9 mouse cellular contexts compared by ENCODE assay signal in genomic region chr3:22115221-22115620, GRCm38 (mm10). TPM values are rescaled to one million over a fixed set of nuclear protein-coding genes. Genes with fewer than 3 reads are reported as not detected.
DNase-seq lines count a peak whose midpoint lies in the region; ATAC-seq lines count a peak whose summit lies in the region.
"Had no signal": no experiment of that assay in that cellular context is flagged by ENCODE, and none has a peak within 500 bp of the region (broad histone marks: within the 10 kb centered on the region; RNA-seq: fewer than 3 reads in every experiment).

No protein-coding gene starts in this region.

- no peak overlapping the region for H3K4me3 ChIP-seq in heart, embryonic 11.5 days (ENCODE audit: low read depth, low read length)
- no peak overlapping the region for H3K4me3 ChIP-seq in hindbrain, embryonic 14.5 days (replicated peaks; ENCODE audit: low read length)
- no peak overlapping the region for H3K4me3 ChIP-seq in midbrain, embryonic 12.5 days

- no peak overlapping the region for H3K4me2 ChIP-seq in heart, embryonic 11.5 days
- no peak overlapping the region for H3K4me2 ChIP-seq in hindbrain, embryonic 14.5 days (replicated peaks)
- H3K4me2 ChIP-seq in midbrain, embryonic 12.5 days (replicated peaks) = no peak overlapping the region

- no peak overlapping the region for H3K27ac ChIP-seq in heart, embryonic 11.5 days (ENCODE audit: low read depth, low read length)
- H3K27ac ChIP-seq in hindbrain, embryonic 14.5 days = no peak overlapping the region
- H3K27ac ChIP-seq in midbrain, embryonic 12.5 days (replicated peaks) = no peak overlapping the region

- 0 out of 2 replicates have a peak, but pooled peaks cover 2% of the 10 kb centered on the region for H3K9me3 ChIP-seq in heart, embryonic 11.5 days (replicated peaks; ENCODE audit: control insufficient read depth, low read length)
- 0 out of 2 replicates have a peak, but pooled peaks cover 5% of the 10 kb centered on the region for H3K9me3 ChIP-seq in hindbrain, embryonic 14.5 days (ENCODE audit: control insufficient read depth, low read length)
- H3K9me3 ChIP-seq in midbrain, embryonic 12.5 days = peaks cover 6% of the 10 kb centered on the region; the same call in 1 of the 2 replicates

- 27% methylated on average over 2 of the region's 2 CpGs for WGBS in heart, embryonic 11.5 days (ENCODE audit: insufficient replicate concordance)
- WGBS in hindbrain, embryonic 14.5 days = 36% methylated on average over 2 of the region's 2 CpGs
- 43% methylated on average over 2 of the region's 2 CpGs for WGBS in midbrain, embryonic 12.5 days

- DNase-seq in heart, adult 18-20 months = no peak
- DNase-seq in B cell, adult 2 months = peak; percentile 25 to 29
- no peak for DNase-seq in hindbrain, embryonic 14.5 days (ENCODE audit: low spot score)
- no peak for DNase-seq in frontal cortex, adult 2 months (ENCODE audit: extremely low spot score in 1 of 2, low spot score in 1 of 2)
- no peak for DNase-seq in layer of hippocampus, adult 8-10 months (ENCODE audit: low spot score in 2 of 2)
- no peak for DNase-seq in urinary bladder, postnatal 10 days (ENCODE audit: low spot score)
- DNase-seq: layer of hippocampus, postnatal 36 days had no signal

- 0 out of 2 replicates have a peak, but pooled peaks cover 2% of the 10 kb centered on the region for H3K36me3 ChIP-seq in heart, embryonic 11.5 days (ENCODE audit: control insufficient read depth, insufficient read depth, low read length)
- H3K36me3 ChIP-seq in hindbrain, embryonic 14.5 days (replicated peaks; ENCODE audit: control insufficient read depth, insufficient read depth) = no peaks in the 10 kb centered on the region
- no peaks in the 10 kb centered on the region for H3K36me3 ChIP-seq in midbrain, embryonic 12.5 days

- H3K27me3 ChIP-seq in heart, embryonic 11.5 days (ENCODE audit: control insufficient read depth, insufficient read depth, low read length) = no peaks in the 10 kb centered on the region
- no peaks in the 10 kb centered on the region for H3K27me3 ChIP-seq in hindbrain, embryonic 14.5 days (ENCODE audit: control insufficient read depth, insufficient read depth, low read length)
- no peaks in the 10 kb centered on the region for H3K27me3 ChIP-seq in midbrain, embryonic 12.5 days

- no peak overlapping the region for H3K9ac ChIP-seq in heart, embryonic 11.5 days (ENCODE audit: low read depth, low read length)
- no peak overlapping the region for H3K9ac ChIP-seq in hindbrain, embryonic 14.5 days
- H3K9ac ChIP-seq in midbrain, embryonic 12.5 days (replicated peaks) = no peak overlapping the region

- H3K4me1 ChIP-seq in heart, embryonic 11.5 days (ENCODE audit: control insufficient read depth, insufficient read depth, low read length) = peaks cover 9% of the 10 kb centered on the region; the same call in 1 of the 2 replicates
- peaks cover 4% of the 10 kb centered on the region; the same call in 1 of the 2 replicates for H3K4me1 ChIP-seq in hindbrain, embryonic 14.5 days (replicated peaks; ENCODE audit: control insufficient read depth, insufficient read depth, low read length)
- H3K4me1 ChIP-seq in midbrain, embryonic 12.5 days = peaks cover 3% of the 10 kb centered on the region; the same call in 1 of the 2 replicates

- ATAC-seq in heart, embryonic 11.5 days (replicated peaks; ENCODE audit: insufficient number of reproducible peaks, low FRiP score, low TSS enrichment) = peak; percentile 46
- ATAC-seq in hindbrain, embryonic 14.5 days (ENCODE audit: low FRiP score) = peak; percentile 48; the same call in 1 of the 2 replicates
- peak; percentile 52 for ATAC-seq in midbrain, embryonic 12.5 days (ENCODE audit: low FRiP score, low read depth)

RNA-seq across cellular contexts. Expression of gene Tbl1xr1, which starts 38.8 kb away (rescaled TPM):
- polyA plus RNA-seq in heart, embryonic 11.5 days (2014; fragmentation: Nextera tagmentation; extraction: Ambion mirVana) = 16.9 and 21.4 TPM in 2 replicates
- total RNA-seq in heart, adult 18-20 months (2021) = 10 to 100 TPM; 61.0 to 74.9 TPM
- polyA plus RNA-seq in hindbrain, embryonic 14.5 days (2014; fragmentation: Nextera tagmentation; extraction: Ambion mirVana) = 23.1 and 23.9 TPM in 2 replicates
- 35.2 and 36.8 TPM in 2 replicates for polyA plus RNA-seq in midbrain, embryonic 12.5 days (2016; fragmentation: Nextera tagmentation; extraction: Ambion mirVana)
- 43.1 and 46.5 TPM in 2 replicates for polyA plus RNA-seq in frontal cortex, adult 2 months (2012; rRNA removed)
- total RNA-seq in layer of hippocampus, adult 8-10 months (2022) = 100 to 1,000 TPM; 130 to 150 (median 140) TPM

Comparison
In these comparisons a context has a peak if more than half of its experiments do, and no peak if none do; other contexts are left out.
1. DNase-seq: peak in B cell, adult 2 months (2 of 2); none in heart, adult 18-20 months (0 of 2), hindbrain, embryonic 14.5 days (single experiment), frontal cortex, adult 2 months (0 of 2), layer of hippocampus, adult 8-10 months (0 of 2) and urinary bladder, postnatal 10 days (single experiment).
2. Peak in every context shown above with its lines, with median percentiles within 50 percentile points of each other: ATAC-seq.